Mouse (Mus musculus) hindbrain, embryonic 14.5 days (tissue): ENCODE data around the gene Mfsd13b. TPM values are rescaled to one million over a fixed set of nuclear protein-coding genes. Genes with fewer than 3 reads are reported as not detected.

Source experiments
- ATAC-seq: fragments of 200-750 bp; cut with Nextera tagmentation; 2 replicates; pipeline ENCODE4 v1.8.0; 2017; ENCODE audit warnings: moderate number of reproducible peaks, mild to moderate bottlenecking, moderate TSS enrichment, moderate library complexity; ENCODE audit not compliant: low FRiP score
- DNase-seq: peaks from one replicate; pipeline ENCODE4 v3.0.0-alpha.2; 2015; ENCODE audit warnings: low spot score
- H3K27ac ChIP-seq: fragments of 300-500 bp; sonication (generic); 2 replicates; pipeline ENCODE4 v1.5.1; 2014; ENCODE audit warnings: mild to moderate bottlenecking, moderate library complexity
- H3K27me3 ChIP-seq: fragments of 300-500 bp; sonication (generic); 2 replicates; pipeline ENCODE4 v1.6.1; 2014; ENCODE audit warnings: mild to moderate bottlenecking, low read length, mixed read lengths; ENCODE audit not compliant: control insufficient read depth, insufficient read depth
- H3K36me3 ChIP-seq: fragments of 300-500 bp; sonication (generic); replicated peaks from 2 replicates; pipeline ENCODE4 v1.6.1; 2014; ENCODE audit not compliant: control insufficient read depth, insufficient read depth
- H3K4me1 ChIP-seq: fragments of 300-500 bp; sonication (generic); replicated peaks from 2 replicates; pipeline ENCODE4 v1.6.1; 2014; ENCODE audit warnings: antibody characterized with exemption, low read length, mixed read lengths; ENCODE audit not compliant: control insufficient read depth, insufficient read depth
- H3K4me2 ChIP-seq: fragments of 300-500 bp; sonication (generic); replicated peaks from 2 replicates; pipeline ENCODE4 v1.6.1; 2014; ENCODE audit warnings: mild to moderate bottlenecking, moderate library complexity
- H3K4me3 ChIP-seq: fragments of 300-500 bp; sonication (generic); replicated peaks from 2 replicates; pipeline ENCODE4 v1.5.1; 2014; ENCODE audit warnings: mild to moderate bottlenecking, low read length
- H3K9ac ChIP-seq: fragments of 300-500 bp; sonication (generic); 2 replicates; pipeline ENCODE4 v1.6.1; 2014
- H3K9me3 ChIP-seq: fragments of 300-500 bp; sonication (generic); 2 replicates; pipeline ENCODE4 v1.6.1; 2016; ENCODE audit warnings: low read length; ENCODE audit not compliant: control insufficient read depth
- WGBS: fragments of 180-500 bp; shearing (Covaris S2); extraction: QIAGEN DNeasy Blood & Tissue Kit; methylation state at CpG from one replicate; pipeline ENCODE4 v1.1.7; 2014; 5-methylcytosine and 5-hydroxymethylcytosine counted together
- polyA plus RNA-seq: library from polyadenylated mRNA; unstranded; fragments of >200 nt; fragmentation: Nextera tagmentation; extraction: Ambion mirVana; gene quantifications from 2 replicates; pipeline ENCODE4 v1.2.1, GENCODE M21; 2014

Mfsd13b gene
- polyA plus RNA-seq, 1 experiment from 2014 or later, result 0.31 TPM

DNA sequence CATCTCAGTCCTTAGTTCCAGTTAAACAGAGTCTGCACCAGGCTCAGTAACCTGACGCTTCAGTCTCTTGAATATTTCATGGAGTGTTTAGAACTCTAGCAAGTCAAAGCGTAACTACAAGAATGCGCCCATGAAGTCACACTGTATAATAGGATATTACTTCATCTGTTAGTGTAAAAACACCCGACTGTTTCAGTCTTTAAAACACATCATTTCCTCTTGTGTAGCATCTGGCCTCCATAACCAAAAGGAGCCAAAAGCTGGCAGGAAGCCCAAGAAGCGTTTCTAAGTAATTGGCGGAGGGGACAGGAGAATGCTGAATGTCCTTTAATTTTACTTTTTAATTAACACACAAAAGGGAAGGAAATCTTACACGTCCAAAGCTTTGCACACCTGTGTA, 5.2 kb upstream of the Mfsd13b start:
- no peaks in the 10 kb centered on the region for H3K9me3 ChIP-seq
- H3K27ac ChIP-seq, result no peak overlapping the region
- ATAC-seq (no peak), DNase-seq (peak; percentile 57)
- H3K27me3 ChIP-seq, result no peaks in the 10 kb centered on the region
- no peaks in the 10 kb centered on the region for H3K36me3 ChIP-seq
- 0 out of 2 replicates have a peak overlapping the region, but pooled peaks have one; percentile 5 for H3K4me2 ChIP-seq
- H3K9ac ChIP-seq, result no peak overlapping the region
- 46% methylated on average over 7 of the region's 7 CpGs for WGBS
- no peak overlapping the region for H3K4me3 ChIP-seq
- H3K4me1 ChIP-seq, result peaks cover 27% of the 10 kb centered on the region

DNA sequence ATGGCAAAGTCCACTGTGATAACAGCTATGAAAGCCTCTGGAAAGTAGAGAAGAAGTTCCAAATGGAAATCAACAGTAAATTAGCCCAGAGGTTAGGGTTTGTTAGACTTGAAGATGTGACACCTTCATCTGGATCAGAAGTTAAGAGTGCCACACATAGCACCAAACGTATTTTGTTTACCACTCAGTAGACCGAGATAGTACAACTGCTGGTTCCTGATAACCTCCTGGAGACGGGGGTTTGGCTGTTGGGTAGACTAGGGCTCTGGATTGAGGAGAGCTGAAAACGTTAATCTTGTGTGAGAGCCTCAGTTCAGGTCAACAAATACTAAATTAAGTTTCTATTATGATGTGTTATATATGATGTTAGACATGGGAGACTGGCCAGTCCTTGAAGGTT, 2.3 kb upstream of the Mfsd13b start:
- Histone ChIP-seq H3K4me3 (peak overlapping the region; percentile 95), H3K27ac (no peak overlapping the region), H3K36me3 (no peaks in the 10 kb centered on the region), H3K27me3 (no peaks in the 10 kb centered on the region), H3K4me2 (peak overlapping the region; percentile 57), H3K9me3 (no peaks in the 10 kb centered on the region), H3K4me1 (peaks cover 27% of the 10 kb centered on the region), H3K9ac (no peak overlapping the region)
- no peak for DNase-seq
- ATAC-seq, result no peak
- 90% methylated on average over 4 of the region's 4 CpGs for WGBS

- H3K9me3 ChIP-seq, result no peaks in the 10 kb centered on the region
- peak overlapping the region; percentile 95 for H3K4me3 ChIP-seq
- H3K4me2 ChIP-seq, result peak overlapping the region; percentile 57
- DNase-seq (peak; percentile 48), ATAC-seq (peak; percentile 51)
- no peaks in the 10 kb centered on the region for H3K36me3 ChIP-seq
- peak overlapping the region; percentile 22; the same call in 1 of the 2 replicates for H3K27ac ChIP-seq
- peaks cover 27% of the 10 kb centered on the region for H3K4me1 ChIP-seq
- peak overlapping the region; percentile 82 for H3K9ac ChIP-seq
- H3K27me3 ChIP-seq, result no peaks in the 10 kb centered on the region
- WGBS, result 4% methylated on average over 39 of the region's 39 CpGs
Measured at GRCm38 (mm10) chr7:120980931-120981924, 1.1 kb upstream of the Mfsd13b start.

- Histone ChIP-seq H3K27me3 (no peaks in the 10 kb centered on the region), H3K9ac (peak overlapping the region; percentile 62), H3K4me3 (peak overlapping the region; percentile 95), H3K4me2 (peak overlapping the region; percentile 59), H3K9me3 (no peaks in the 10 kb centered on the region), H3K27ac (peak overlapping the region; percentile 59), H3K4me1 (peaks cover 19% of the 10 kb centered on the region), H3K36me3 (no peaks in the 10 kb centered on the region)
- ATAC-seq, result no peak
- peak; percentile 33 for DNase-seq
- 13% methylated on average over 7 of the region's 7 CpGs for WGBS
Measured at GRCm38 (mm10) chr7:120982968-120983367, 659 bp downstream of the Mfsd13b start.

GRCm38 (mm10) chr7:120991191-120991590, 8.9 kb downstream of the Mfsd13b start:
- no peak overlapping the region for H3K9ac ChIP-seq
- WGBS, result 54% methylated on average over 8 of the region's 8 CpGs
- no peak for ATAC-seq
- DNase-seq, result no peak
- H3K4me3 ChIP-seq, result no peak overlapping the region
- H3K27ac ChIP-seq, result no peak overlapping the region
- no peaks in the 10 kb centered on the region for H3K9me3 ChIP-seq
- H3K36me3 ChIP-seq, result no peaks in the 10 kb centered on the region
- no peaks in the 10 kb centered on the region for H3K27me3 ChIP-seq
- H3K4me2 ChIP-seq, result no peak overlapping the region
- H3K4me1 ChIP-seq, result no peaks in the 10 kb centered on the region

DNA sequence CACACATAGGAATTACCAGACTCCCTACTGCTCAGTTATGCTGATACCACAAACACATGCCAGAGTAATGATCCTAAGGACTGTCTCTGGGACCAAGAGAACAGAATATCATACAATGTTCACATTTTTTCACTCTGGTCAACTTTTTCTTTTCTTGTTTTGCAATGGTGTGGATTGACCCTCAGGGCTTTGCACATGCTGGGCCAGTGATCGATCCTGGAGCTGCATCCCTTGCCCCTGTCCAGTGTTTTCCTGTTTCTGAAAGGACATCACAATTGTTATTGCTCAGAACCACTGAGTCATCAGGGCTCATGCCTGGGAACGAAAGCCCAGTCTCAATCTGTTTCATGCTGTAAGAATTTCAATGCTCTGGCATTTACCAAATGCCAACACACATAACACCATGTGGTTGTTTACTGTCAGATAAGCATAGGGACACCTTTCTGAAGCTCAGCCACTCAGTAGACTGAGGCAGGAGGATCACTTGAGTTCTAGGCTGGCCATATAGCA, 16.8 kb downstream of the Mfsd13b start:
- WGBS, result 80% methylated on average over 2 of the region's 2 CpGs
- no peaks in the 10 kb centered on the region for H3K36me3 ChIP-seq
- H3K9me3 ChIP-seq, result no peaks in the 10 kb centered on the region
- H3K9ac ChIP-seq, result no peak overlapping the region
- no peaks in the 10 kb centered on the region for H3K4me1 ChIP-seq
- no peak overlapping the region for H3K27ac ChIP-seq
- H3K4me2 ChIP-seq, result no peak overlapping the region
- H3K27me3 ChIP-seq, result no peaks in the 10 kb centered on the region
- ATAC-seq, result no peak
- DNase-seq, result no peak
- H3K4me3 ChIP-seq, result no peak overlapping the region

- Histone ChIP-seq H3K4me3 (no peak overlapping the region), H3K4me1 (no peaks in the 10 kb centered on the region), H3K27me3 (no peaks in the 10 kb centered on the region), H3K9ac (no peak overlapping the region), H3K4me2 (no peak overlapping the region), H3K9me3 (no peaks in the 10 kb centered on the region), H3K36me3 (no peaks in the 10 kb centered on the region), H3K27ac (no peak overlapping the region)
- 81% methylated on average over 3 of the region's 3 CpGs for WGBS
- ATAC-seq (no peak), DNase-seq (no peak)
Measured at GRCm38 (mm10) chr7:121000065-121000822, 17.9 kb downstream of the Mfsd13b start.

GRCm38 (mm10) chr7:121001879-121002278, 19.6 kb downstream of the Mfsd13b start:
- 87% methylated on average over 3 of the region's 3 CpGs for WGBS
- no peak for ATAC-seq
- no peak for DNase-seq

GRCm38 (mm10) chr7:121002407-121002928, 20.2 kb downstream of the Mfsd13b start:
- H3K4me2 ChIP-seq, result no peak overlapping the region
- H3K9me3 ChIP-seq, result no peaks in the 10 kb centered on the region
- DNase-seq (no peak), ATAC-seq (no peak)
- H3K4me3 ChIP-seq, result no peak overlapping the region
- no peaks in the 10 kb centered on the region for H3K27me3 ChIP-seq
- WGBS, result 93% methylated on average over 5 of the region's 5 CpGs
- H3K36me3 ChIP-seq, result no peaks in the 10 kb centered on the region
- H3K27ac ChIP-seq, result no peak overlapping the region
- H3K4me1 ChIP-seq, result no peaks in the 10 kb centered on the region
- no peak overlapping the region for H3K9ac ChIP-seq

More at GRCm38 (mm10) chr7:121001879-121002278, 19.6 kb downstream of the Mfsd13b start:
- Histone ChIP-seq H3K4me1 (no peaks in the 10 kb centered on the region), H3K27ac (no peak overlapping the region), H3K27me3 (no peaks in the 10 kb centered on the region), H3K4me3 (no peak overlapping the region), H3K36me3 (no peaks in the 10 kb centered on the region), H3K9ac (no peak overlapping the region), H3K9me3 (no peaks in the 10 kb centered on the region), H3K4me2 (no peak overlapping the region)
